Mouse (Mus musculus): ENCODE results near the gene Tnnt3.

Tnnt3 gene

DNA sequence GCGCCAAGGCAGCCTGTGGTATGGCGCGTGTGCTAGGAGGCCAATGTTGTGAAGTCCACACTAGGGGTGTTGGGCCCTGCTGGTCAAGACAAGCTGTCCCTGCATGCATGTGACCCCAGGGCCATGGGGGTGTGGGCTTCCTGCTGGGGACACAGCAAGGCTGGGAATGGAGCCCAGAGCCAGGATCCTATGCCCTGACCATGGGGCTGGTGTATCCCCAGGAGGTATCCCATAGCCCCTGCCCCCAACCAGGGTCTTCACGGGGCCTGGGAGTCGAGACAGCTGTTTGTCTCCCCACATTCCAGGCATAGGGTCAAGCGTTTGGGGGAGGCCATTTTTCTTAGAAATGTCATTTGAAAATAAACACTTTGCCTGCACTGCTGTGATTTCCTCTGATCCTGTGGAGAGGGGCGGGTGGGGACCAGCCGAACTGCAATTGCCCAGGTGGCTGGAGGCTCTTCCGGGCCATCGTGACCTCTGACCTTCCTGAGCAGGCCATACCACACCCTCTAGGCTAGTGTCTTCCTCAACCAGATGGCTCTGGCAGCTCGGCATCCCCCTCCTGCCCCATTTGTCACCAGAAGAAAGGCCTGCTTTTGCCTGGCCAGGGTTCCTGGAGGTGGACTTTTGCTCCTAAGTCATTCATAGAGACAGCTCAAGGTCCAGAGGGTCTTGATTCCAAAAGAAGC is 66.5 kb downstream of the Tnnt3 start:
- DNase-seq (ENCODE audit: low read depth, low spot score) = no peak

Data from 3T3-L1 (cell line).